Mouse (Mus musculus) heart, postnatal 0 days (tissue): Measurements from ENCODE around the gene Kctd6. TPM values are rescaled to one million over a fixed set of nuclear protein-coding genes. Genes with fewer than 3 reads are reported as not detected.

Experiments
- ATAC-seq: fragments of 200-750 bp; cut with Nextera tagmentation; 2 replicates; pipeline ENCODE4 v1.8.0; 2017; ENCODE audit warnings: low read depth, moderate number of reproducible peaks, moderate library complexity; ENCODE audit not compliant: insufficient read depth
- DNase-seq: peaks from one replicate; pipeline ENCODE4 v3.0.0-alpha.2; 2016; ENCODE audit warnings: low spot score
- H3K27ac ChIP-seq: fragments of 300-500 bp; sonication (generic); 2 replicates; pipeline ENCODE4 v1.5.1; 2014; ENCODE audit warnings: low read depth, mild to moderate bottlenecking
- H3K27me3 ChIP-seq: fragments of 300-500 bp; sonication (generic); 2 replicates; pipeline ENCODE4 v1.6.1; 2014; ENCODE audit warnings: low read length, mixed read lengths; ENCODE audit not compliant: control insufficient read depth, insufficient read depth
- H3K36me3 ChIP-seq: fragments of 300-500 bp; sonication (generic); replicated peaks from 2 replicates; pipeline ENCODE4 v1.6.1; 2014; ENCODE audit warnings: low read length, mixed read lengths; ENCODE audit not compliant: control insufficient read depth, insufficient read depth
- H3K4me1 ChIP-seq: fragments of 300-500 bp; sonication (generic); 2 replicates; pipeline ENCODE4 v1.6.1; 2014; ENCODE audit warnings: antibody characterized with exemption; ENCODE audit not compliant: control insufficient read depth, insufficient read depth
- H3K4me2 ChIP-seq: fragments of 300-500 bp; sonication (generic); 2 replicates; pipeline ENCODE4 v1.6.1; 2014; ENCODE audit warnings: low read depth, mild to moderate bottlenecking, low read length, moderate library complexity
- H3K4me3 ChIP-seq: fragments of 300-500 bp; sonication (generic); 2 replicates; pipeline ENCODE4 v1.5.1; 2014; ENCODE audit warnings: low read depth, low read length
- H3K9ac ChIP-seq: fragments of 300-500 bp; sonication (generic); replicated peaks from 2 replicates; pipeline ENCODE4 v1.6.1; 2014; ENCODE audit warnings: low read depth, low read length, mixed read lengths
- H3K9me3 ChIP-seq: fragments of 300-500 bp; sonication (generic); replicated peaks from 2 replicates; pipeline ENCODE4 v1.6.1; 2016; ENCODE audit warnings: low read length; ENCODE audit not compliant: control insufficient read depth
- CTCF ChIP-seq: IDR thresholded peaks from 2 replicates; pipeline ENCODE4 v1.5.1; 2016; ENCODE audit warnings: antibody characterized with exemption, control low read depth, low read depth
- EP300 ChIP-seq: IDR thresholded peaks from 2 replicates; pipeline ENCODE4 v1.6.1; 2016; ENCODE audit warnings: antibody characterized with exemption, low read depth
- WGBS: fragments of 180-500 bp; shearing (Covaris S2); extraction: QIAGEN DNeasy Blood & Tissue Kit; methylation state at CpG from one replicate; pipeline ENCODE4 v1.1.7; 2014; 5-methylcytosine and 5-hydroxymethylcytosine counted together
- polyA plus RNA-seq: library from polyadenylated mRNA; unstranded; fragments of >200 nt; fragmentation: Nextera tagmentation; extraction: Ambion mirVana; gene quantifications from 2 replicates; pipeline ENCODE4 v1.2.1, GENCODE M21; 2015
- total RNA-seq: library from RNA; depleted of rRNA; stranded (reverse); fragments of >200 nt; gene quantifications from 2 replicates; pipeline ENCODE4 v1.2.3, GENCODE M21; 2014; ENCODE audit warnings: low replicate concordance

The Kctd6 gene
- total and polyA plus RNA-seq, 2 experiments from 2014 or later: 7.9 to 12.6 TPM

GRCm38 (mm10) chr14:8242388-8242920, 28.5 kb downstream of the Kctd6 start:
- H3K9ac ChIP-seq: no peak overlapping the region
- no peaks in the 10 kb centered on the region for H3K9me3 ChIP-seq
- peak; percentile 26 for DNase-seq
- WGBS: 54% methylated on average over 5 of the region's 5 CpGs
- no peak for TF ChIP-seq EP300
- peak; percentile 56 for TF ChIP-seq CTCF
- no peaks in the 10 kb centered on the region for H3K27me3 ChIP-seq
- H3K4me3 ChIP-seq: no peak overlapping the region
- H3K4me2 ChIP-seq: no peak overlapping the region
- no peak overlapping the region for H3K27ac ChIP-seq
- H3K36me3 ChIP-seq: no peaks in the 10 kb centered on the region
- H3K4me1 ChIP-seq: no peaks in the 10 kb centered on the region
- peak; percentile 66 for ATAC-seq

- ATAC-seq (no peak), DNase-seq (no peak)
Observed at GRCm38 (mm10) chr14:8243136-8243888, 29.4 kb downstream of the Kctd6 start.

GRCm38 (mm10) chr14:8244211-8244611, 30.3 kb downstream of the Kctd6 start:
- Histone ChIP-seq H3K4me3 (no peak overlapping the region), H3K9me3 (no peaks in the 10 kb centered on the region), H3K4me1 (no peaks in the 10 kb centered on the region), H3K4me2 (no peak overlapping the region), H3K27me3 (no peaks in the 10 kb centered on the region), H3K36me3 (no peaks in the 10 kb centered on the region), H3K27ac (no peak overlapping the region), H3K9ac (no peak overlapping the region)
- 71% methylated on average over 5 of the region's 5 CpGs for WGBS
- no peak for DNase-seq
- TF ChIP-seq CTCF (no peak), EP300 (no peak)
- no peak for ATAC-seq

More at GRCm38 (mm10) chr14:8243136-8243888, 29.4 kb downstream of the Kctd6 start:
- TF ChIP-seq CTCF (no peak), EP300 (no peak)
- no peaks in the 10 kb centered on the region for H3K9me3 ChIP-seq
- WGBS: 64% methylated on average over 8 of the region's 8 CpGs
- no peaks in the 10 kb centered on the region for H3K4me1 ChIP-seq
- H3K4me3 ChIP-seq: no peak overlapping the region
- no peaks in the 10 kb centered on the region for H3K27me3 ChIP-seq
- no peak overlapping the region for H3K9ac ChIP-seq
- H3K36me3 ChIP-seq: no peaks in the 10 kb centered on the region
- H3K4me2 ChIP-seq: no peak overlapping the region
- H3K27ac ChIP-seq: no peak overlapping the region

GRCm38 (mm10) chr14:8246878-8247277, 32.9 kb downstream of the Kctd6 start:
- TF ChIP-seq CTCF (no peak), EP300 (no peak)
- no peaks in the 10 kb centered on the region for H3K27me3 ChIP-seq
- no peak overlapping the region for H3K27ac ChIP-seq
- WGBS: 77% methylated on average over 8 of the region's 8 CpGs
- H3K4me3 ChIP-seq: no peak overlapping the region
- no peak overlapping the region for H3K9ac ChIP-seq
- H3K9me3 ChIP-seq: no peaks in the 10 kb centered on the region
- no peaks in the 10 kb centered on the region for H3K4me1 ChIP-seq
- no peak overlapping the region for H3K4me2 ChIP-seq
- DNase-seq (no peak), ATAC-seq (no peak)
- H3K36me3 ChIP-seq: no peaks in the 10 kb centered on the region

GRCm38 (mm10) chr14:8249206-8249605, 35.3 kb downstream of the Kctd6 start:
- 79% methylated on average over 1 of the region's 1 CpGs for WGBS
- Histone ChIP-seq H3K4me2 (no peak overlapping the region), H3K9ac (no peak overlapping the region), H3K36me3 (no peaks in the 10 kb centered on the region), H3K4me3 (no peak overlapping the region), H3K4me1 (no peaks in the 10 kb centered on the region), H3K27me3 (no peaks in the 10 kb centered on the region), H3K9me3 (no peaks in the 10 kb centered on the region), H3K27ac (no peak overlapping the region)
- DNase-seq: no peak
- TF ChIP-seq CTCF: no peak
- no peak for TF ChIP-seq EP300
- ATAC-seq: no peak
